Mouse (Mus musculus) heart, postnatal 14 days (tissue): ENCODE data around the gene Gm20388. TPM values are rescaled to one million over a fixed set of nuclear protein-coding genes. Genes with fewer than 3 reads are reported as not detected.
A peak's percentile ranks its signal among the peaks of the same experiment; 100 is the strongest.

ENCODE experiments used
- DNase-seq, 2 experiments: peaks; one replicate each; pipeline ENCODE4 v3.0.0; 2021 to 2022
- intact Hi-C: fragments of 180-260 bp; cut with DNase I; formaldehyde crosslinking; loops from one replicate; pipeline ENCODE4 v1.15.1; 2025
- total RNA-seq, 2 experiments: library from RNA; stranded (reverse); gene quantifications; 2 replicates each; pipeline ENCODE4 v1.2.3; 2021

Gene Gm20388
- total RNA-seq, 2 experiments from 2014 or later: 0.24 TPM; not detected in 1

DNA sequence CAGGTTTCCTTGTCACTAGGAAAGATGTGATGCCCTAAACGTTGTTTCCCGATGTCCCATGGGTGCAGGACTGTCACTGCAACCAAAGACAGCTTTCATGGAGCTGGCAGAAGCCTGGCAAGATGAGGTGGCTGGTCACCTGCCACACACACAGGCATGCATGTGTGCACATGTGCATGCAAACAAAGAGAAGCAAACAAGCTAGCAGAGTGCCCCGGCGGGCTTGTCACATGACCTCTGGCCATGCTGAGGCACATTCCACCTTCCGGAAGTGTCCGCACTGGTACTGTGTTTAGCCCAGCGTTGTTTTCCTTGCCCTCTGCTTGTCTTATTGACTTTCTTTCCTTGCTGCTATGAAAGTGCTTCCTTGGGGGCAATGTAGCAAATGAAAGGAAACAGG lies 4417.6 kb downstream of the Gm20388 start:
- intact Hi-C loops: no loop called here
- DNase-seq: no peak

DNA sequence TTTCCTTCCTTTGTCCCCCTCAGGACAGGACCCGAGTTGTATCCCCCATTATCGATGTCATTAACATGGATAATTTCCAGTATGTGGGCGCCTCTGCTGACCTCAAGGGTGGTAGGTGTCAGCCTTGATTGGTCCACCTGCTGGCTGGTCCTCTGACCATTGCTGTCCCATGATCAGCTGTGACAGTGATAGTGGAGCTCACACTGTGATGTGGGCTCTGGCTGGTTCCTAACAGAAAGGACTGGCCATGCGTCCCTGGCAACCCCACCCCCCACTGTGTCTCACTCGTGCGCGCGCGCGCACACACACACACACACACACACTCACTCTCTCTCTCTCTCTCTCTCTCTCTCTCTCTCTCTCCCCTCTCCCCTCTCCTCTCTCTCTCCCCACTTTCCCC lies 4419.0 kb downstream of the Gm20388 start:
- no peak for DNase-seq
- intact Hi-C loops: no loop called here

DNA sequence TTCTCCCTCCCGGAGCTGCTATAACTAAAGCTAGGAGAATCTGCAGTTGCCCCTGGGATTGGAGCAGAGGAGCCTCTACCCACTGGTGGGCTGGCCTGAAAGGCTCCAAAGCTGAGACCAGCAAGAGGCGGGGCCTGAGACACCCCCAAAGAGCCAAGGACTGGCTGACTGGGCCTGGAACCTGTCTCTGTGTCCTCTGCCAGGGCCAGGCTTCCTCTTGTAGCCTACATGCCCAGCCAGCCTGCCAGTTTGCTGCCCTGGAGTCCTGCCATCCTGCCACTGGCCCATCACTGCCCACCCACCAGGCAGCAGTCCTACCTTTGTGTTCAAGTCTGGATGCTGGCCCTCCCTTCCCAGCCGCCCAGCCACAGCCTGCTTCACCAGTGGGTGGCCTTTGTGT lies 4419.8 kb downstream of the Gm20388 start:
- intact Hi-C loops: no loop called here
- peak; percentile 23 to 44 for DNase-seq

DNA sequence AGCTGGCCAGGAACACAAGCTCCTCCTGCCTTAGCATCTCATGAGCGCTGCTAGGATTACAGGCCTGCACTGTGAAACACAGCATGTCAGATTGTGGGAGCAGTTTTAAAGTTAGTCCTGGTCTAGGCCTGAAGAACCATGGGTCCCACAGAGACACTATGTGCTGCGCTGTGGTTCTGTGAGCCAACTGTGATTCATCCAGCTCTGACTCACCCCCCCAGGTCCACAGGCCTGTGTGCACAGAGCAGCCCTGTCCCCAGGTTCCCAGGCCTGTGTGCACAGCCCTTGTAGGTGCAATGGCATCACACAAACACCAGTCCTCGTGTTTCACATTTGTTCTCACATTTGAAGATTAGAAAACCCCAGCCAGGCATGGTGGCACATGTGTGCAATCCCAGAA lies 4420.5 kb downstream of the Gm20388 start:
- no peak for DNase-seq
- intact Hi-C loops: no loop called here

DNA sequence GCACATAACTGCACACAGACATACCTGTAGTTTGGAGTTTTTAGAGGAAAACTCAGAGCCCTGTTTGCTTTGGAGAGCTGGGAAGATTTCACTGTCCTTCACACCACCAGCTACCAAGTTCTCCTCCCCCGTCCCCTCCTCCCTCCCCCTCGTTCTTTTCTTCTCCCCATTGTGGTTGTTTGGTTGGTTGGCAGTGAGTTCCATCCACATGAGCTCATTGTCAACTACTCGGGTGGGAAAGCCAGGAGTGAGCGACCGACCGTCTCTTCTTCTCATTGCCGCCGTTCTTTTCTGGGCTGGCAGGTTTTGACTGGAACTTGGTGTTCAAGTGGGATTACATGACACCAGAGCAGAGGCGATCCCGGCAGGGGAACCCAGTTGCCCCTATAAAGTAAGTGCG lies 4421.1 kb downstream of the Gm20388 start:
- DNase-seq: no peak
- intact Hi-C loops: no loop called here

DNA sequence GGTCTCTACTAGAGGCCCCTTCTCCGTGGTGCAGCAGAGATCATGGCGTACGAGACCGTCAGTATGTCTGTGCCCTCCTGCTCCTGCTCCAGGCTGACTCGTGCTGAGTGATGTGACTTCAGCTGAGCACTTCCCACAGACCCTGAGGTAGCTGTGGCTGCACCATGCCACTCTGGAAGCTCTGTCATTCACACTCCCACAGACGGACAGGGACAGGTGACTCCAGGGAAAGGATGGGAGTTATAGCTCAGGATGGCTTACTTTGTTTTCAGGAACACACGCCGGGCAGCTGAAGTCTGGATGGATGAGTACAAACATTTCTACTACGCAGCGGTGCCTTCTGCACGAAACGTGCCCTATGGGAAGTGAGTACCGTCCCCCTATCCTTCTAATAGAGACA lies 4425.7 kb downstream of the Gm20388 start:
- no peak for DNase-seq
- intact Hi-C loops: no loop called here

DNA sequence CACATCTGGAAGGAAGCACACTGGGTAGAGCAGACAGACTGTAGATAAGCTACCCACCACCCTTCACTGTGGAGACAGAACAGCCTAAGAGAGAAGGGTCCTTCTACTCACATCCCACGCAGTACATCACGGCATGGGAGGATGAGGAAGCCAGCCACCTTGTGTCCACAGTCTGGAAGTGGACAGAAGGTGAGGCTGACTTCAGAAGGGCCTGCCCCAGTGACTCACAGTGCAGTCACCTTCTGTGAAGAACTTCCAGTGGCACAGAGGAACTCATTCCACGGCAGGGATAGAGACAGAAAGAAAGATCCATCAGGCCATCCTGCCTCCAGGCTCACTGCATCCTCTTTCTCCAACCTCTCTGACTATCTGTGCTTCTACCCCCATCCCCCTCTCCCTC lies 4429.1 kb downstream of the Gm20388 start:
- intact Hi-C loops: no loop called here
- no peak for DNase-seq

DNA sequence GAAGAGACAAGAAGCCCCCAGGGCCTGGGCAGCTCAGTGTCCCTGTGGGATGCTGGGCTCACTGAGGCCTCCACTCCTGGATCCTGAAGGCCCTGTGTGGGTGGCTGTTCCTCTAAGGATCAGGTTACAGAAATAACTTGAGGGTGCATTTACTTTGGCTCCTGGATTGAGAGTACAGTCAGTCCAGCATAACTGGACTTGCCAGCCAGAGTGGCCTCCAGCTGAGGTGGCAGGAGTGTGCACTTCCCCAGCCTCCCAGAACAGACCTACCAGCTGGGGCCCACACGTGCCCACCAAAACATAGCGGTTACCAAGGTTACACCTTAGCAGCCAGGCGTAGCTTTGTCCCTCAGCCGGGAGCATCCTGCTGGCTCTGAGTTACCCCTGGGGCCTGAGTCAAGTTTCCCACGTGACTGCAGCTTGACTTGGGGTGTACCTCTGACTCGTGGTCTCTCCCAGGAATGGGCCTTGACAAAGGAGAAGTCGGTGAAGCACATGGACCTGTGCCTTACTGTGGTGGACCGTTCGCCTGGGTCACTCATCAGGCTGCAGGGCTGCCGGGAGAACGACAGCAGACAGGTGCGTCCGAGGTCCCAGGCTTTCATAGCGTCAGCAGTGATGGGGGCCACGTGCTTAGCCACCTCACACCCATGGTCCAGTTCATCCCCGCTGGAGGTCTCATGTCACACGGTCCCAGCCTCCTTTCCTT lies 4429.9 kb downstream of the Gm20388 start:
- DNase-seq: no peak
- intact Hi-C loops: no loop called here

DNA sequence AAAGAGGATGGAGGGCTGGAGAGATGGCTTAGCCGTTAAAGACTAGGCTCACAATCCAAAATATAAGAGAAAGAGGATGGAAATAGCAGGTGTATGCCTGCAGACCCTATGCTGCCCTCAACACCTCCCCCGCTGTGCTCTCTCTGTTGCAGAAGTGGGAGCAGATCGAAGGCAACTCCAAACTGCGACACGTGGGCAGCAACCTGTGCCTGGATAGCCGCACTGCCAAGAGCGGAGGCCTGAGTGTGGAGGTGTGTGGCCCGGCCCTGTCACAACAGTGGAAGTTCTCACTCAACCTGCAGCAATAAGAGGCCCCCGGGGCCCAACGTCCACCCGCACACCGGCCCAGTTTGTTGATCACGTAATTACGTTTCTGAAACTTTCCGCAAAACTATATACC lies 4432.5 kb downstream of the Gm20388 start:
- intact Hi-C loops: no loop called here
- no peak for DNase-seq

DNA sequence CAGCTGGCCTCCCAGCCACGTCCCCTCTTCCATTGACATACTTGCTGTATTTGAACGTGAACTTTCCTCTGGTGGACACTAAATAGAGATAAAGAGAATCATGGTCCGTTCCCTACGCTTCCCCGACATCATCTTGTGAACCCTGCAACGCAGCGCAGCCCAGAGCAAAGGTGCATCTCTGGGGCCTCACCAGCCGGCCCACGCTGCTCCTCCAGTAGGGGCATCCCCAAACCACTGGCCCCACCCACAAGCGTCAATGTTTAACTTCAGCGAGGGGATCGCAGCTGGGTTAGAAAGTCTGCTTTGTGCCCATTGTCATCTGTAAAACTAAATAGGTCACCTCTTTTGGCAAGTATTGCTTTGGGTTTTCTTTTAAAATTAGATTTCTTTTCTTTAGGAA lies 4433.4 kb downstream of the Gm20388 start:
- intact Hi-C loops: no loop called here
- DNase-seq: no peak

DNA sequence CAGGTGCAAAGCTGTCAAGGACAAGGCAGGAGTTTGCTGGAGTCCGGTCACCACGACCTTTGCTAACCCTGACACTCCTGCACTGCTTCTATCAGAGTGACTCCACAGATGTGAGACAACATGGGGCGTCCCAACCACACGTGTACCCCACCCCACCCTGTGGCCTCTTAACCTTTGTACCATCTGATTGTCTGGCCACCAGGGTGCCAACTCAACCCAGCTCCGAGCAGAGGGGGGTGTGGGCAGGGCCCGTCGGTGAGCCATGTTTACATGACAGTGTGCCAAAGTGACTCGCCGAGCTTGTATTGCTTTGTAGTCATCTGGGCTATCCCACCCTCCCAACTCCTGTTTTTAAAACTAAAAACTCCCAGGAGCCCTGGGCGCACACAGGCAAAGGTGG lies 4434.5 kb downstream of the Gm20388 start:
- DNase-seq: no peak
- intact Hi-C loops: loop anchor here (5.0 kb wide), 2 partner anchors 58 to 418 kb away; no protein-coding TSS in a partner anchor

DNA sequence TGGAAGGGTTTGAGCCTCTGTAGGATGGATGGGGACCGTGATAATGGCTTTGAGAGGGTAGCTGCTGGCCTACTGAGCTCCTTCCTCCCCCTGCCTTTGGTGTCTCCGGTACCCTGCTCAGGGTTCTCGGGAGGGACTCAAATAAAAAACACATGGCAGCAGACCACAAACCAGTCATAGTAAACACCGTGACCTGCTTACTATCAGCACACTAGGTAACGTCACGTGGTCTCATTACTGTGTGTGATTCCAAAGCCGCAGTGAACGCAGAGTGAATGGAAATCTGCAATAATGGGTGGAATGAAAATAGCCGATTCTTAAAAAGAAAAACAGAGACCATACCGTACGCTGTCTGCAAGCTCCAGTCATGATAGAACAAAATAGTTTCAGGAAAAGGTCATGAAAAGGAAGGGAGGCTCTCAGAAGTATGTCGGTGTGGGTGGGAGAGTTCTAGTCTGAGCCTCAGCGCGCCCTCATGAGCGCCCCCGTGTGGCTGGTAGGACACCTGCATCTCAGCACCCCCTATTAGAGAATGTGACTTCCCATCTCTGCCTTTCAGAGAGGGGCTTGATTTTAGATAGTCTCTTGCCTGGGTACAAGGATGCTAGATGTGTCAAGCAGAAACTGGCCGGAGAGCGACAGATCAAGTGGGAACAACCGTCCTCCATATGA lies 4436.3 kb downstream of the Gm20388 start:
- DNase-seq: peak; percentile 76 to 81

DNA sequence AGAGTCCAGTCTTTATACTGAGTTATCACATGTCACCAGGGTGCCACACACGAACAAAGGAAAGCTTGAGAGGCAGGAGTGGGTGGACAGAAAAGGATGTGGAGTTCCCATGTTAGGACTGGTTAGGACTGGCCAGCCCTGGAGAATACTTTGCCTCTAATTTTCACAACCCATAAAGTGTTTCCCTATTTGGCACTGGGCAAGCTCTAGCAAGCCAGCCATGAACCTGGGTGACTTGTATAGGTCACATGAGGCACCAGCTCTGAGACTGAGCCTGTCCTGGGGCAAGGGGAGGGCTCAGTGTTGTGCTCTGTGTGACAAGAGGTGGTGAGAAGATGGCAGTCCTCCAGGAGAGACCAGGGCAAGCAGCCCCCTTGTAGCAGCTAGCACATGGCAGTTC lies 4437.4 kb downstream of the Gm20388 start:
- intact Hi-C loops: loop anchor here (5.0 kb wide), 2 partner anchors 61 to 421 kb away; no protein-coding TSS in a partner anchor
- DNase-seq: no peak

More for the DNA sequence above, 4436.3 kb downstream of the Gm20388 start:
- intact Hi-C loops: loop anchor here (2.0 to 5.0 kb wide), 3 partner anchors 60 to 420 kb away; no protein-coding TSS in a partner anchor

DNA sequence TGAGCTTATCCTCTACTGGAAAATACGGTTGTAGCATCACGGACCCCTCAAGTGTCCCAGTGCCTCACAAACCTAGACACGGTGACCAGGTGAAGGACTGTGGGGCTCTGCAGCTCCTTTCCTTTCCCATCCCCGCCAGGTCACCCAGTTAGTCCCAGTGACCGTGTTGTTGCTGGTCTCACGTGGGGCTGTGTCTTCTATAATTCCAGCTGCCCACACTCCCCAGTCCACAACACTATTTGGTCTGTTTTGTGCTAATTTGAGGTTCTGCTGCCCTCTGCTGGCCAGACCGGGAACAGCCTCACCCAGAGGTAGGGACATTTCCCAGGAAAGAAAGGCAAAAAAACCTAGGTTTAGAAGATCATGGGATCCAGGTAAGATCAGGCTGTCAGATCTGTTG lies 4439.0 kb downstream of the Gm20388 start:
- peak; percentile 84 to 89 for DNase-seq
- intact Hi-C loops: loop anchor here (1.0 to 5.0 kb wide), 3 partner anchors 62 to 422 kb away; no protein-coding TSS in a partner anchor

DNA sequence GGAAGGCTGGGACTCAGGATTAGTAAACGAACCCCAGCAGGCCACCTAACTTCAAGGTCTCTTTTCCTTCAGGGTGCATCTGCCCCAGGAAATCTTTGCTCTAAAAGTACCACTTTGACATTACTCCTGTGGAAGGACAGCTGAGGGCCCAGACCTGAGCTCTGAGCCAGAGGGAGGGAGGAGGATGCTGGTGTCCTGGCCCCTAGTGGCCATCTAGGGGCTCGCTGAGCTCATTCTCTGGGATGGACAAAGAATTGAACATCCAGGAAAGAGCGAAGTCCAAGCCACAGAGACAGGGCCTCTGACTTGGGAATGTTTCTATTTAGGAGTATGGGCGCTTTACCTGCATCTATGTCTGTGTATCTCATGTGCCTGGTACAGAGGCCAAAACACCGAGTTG lies 4441.0 kb downstream of the Gm20388 start:
- intact Hi-C loops: no loop called here
- DNase-seq: no peak

DNA sequence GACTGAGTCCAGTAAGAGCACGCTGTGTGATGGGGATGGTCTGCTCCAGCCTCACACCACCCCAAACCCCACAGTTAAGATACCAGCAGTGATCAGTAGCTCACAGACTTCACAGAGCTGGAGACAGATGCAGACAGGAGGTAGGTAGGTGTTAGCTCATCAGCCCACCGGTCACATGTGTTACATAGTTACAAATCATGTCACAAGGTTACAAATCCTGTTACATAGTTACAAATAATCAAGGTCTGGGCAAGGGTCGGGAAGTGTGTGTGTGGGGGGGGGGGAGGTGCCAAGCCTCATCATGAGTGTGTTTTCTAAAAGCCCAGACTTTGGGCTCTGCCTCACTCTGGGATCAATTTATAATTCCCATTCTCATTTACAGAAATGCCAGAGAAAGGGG lies 4450.3 kb downstream of the Gm20388 start:
- intact Hi-C loops: no loop called here
- DNase-seq: no peak

DNA sequence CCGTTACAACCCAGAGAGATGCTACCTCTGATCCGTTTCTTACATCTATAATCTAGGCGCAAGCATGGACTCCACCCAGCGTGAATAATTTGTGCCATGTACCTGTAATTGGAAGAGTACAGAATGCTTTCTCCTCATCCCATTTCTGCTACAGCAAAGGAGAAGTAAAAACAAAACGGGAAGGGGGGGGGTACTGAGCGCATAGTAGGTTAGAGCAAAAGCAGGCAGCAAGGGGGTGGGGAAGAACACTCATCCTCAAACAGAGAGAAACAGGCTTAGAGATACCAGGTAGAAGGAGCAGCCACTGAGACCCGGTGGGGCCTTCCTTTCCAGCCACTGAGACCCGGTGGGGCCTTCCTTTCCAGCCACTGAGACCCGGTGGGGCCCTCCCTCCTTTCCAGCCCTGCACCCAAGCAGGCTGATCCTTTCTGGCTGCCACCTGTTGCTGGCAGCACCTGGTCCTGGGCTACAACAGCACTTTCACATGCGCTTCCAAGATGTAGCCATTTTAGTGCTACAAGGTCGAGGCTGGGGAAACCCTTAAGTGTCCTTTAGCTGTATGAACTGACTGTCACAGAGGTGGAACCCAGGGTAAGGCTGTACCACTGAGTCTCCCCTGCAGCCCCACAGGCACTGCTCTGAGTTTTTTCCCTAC lies 4451.3 kb downstream of the Gm20388 start:
- intact Hi-C loops: no loop called here
- no peak for DNase-seq

DNA sequence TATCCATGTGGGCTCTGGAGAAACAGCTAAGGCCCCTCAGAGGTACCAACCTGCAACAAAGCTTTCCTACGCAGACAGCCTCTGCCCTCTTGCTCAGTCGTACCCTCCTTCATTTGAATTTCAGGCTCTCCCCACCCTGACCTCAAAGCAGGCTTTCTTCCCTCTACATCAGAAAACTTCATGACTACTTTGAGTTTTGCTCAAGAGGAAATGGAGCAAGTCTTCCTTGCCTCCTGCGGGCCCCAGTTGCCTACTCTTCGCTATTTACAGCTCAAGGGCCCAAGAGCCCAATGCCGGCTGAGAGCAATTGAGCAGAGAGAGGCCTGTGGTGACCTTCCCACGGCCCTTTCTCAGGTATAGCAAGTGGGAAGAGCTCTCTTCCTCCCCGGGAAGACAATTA lies 4451.9 kb downstream of the Gm20388 start:
- intact Hi-C loops: no loop called here
- DNase-seq: no peak

DNA sequence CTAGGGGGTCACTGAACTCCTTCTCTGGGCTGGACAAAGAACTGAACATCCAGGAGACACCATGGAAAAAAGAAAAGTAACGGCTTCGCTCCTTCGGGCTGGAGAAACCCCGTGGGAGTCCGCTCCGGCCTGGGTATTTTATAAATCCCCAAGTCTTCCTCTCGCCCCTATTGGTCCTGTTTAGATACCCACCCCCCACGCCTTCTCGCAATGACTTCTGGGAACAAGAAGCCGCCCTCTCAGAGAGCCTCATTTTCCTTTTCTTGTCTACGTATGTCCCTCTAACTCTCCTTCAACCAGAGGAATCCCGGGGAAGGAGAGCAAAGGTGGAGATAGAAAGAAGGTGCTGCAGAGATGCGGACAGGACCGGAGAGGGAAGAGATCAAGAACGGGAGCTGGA lies 4452.7 kb downstream of the Gm20388 start:
- DNase-seq: no peak
- intact Hi-C loops: no loop called here

DNA sequence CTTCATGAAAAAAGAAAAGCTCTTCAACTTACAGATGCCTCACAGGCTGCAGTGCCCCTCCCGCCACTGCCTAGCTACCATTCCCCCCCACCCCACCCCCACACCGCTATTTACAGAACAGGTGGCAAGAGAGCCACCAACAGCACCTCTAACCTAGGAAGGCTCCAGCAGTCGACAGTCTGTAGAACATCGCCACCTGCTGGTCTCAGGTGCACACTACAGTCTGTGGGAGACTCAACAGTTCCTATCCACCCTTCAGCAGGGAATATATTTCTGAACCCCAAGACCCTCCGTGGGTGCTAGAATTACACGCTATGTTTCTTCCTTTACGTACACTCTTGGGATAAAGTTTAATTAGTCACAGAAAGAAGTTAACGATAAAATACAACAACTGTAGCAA lies 4457.6 kb downstream of the Gm20388 start:
- DNase-seq: peak; percentile 61 to 78

DNA sequence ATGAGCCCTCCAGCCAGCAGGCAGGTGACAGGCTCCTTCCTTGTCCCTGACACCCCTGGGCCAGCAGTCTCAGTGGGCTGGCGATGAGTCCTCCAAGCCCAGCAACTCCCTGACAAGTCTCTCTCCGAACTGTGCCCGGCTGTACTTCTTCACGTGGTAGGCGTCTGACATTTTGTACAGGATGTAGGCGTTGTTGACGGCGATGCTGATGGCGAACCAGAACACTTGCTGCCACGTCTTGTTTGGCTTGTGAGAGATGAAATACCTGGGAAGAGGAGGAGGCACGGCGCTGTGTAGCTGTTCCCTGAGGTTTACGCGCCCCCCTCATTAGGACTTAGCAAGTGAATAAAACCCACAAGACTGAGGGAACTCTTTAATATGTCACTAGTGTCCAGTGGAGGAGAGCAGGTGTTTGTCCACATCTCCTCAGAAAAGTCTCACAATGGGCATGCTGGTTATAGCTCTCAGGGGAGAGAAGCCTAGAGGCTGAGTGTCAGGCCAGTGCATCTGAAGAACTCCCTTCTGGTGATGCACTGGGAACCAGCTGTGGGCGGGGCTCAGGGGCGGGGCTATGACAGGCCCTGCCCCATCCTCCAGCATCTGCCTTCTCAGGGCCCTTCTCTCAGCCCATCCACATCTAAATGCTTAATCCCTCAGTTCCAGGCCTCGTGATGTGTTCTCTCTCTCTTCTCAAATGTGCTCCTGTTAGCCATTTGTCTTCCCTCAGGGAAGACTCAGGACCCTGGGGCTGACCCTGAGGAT lies 4460.0 kb downstream of the Gm20388 start:
- no peak for DNase-seq
- intact Hi-C loops: no loop called here

More for the DNA sequence above, 4457.6 kb downstream of the Gm20388 start:
- intact Hi-C loops: no loop called here
